Mouse (Mus musculus) kidney, adult 2 months (tissue): ENCODE results near the gene Wfdc1.

Experiments used
- CTCF ChIP-seq: fragments of 200-500 bp; conservative IDR thresholded peaks from 2 replicates; pipeline ENCODE4 v1.5.1; 2011; ENCODE audit warnings: low read depth, mild to moderate bottlenecking, control low read depth, low read length, moderate library complexity, mixed read lengths; ENCODE audit not compliant: insufficient read depth, insufficient read length
- POLR2A ChIP-seq: fragments of 200-500 bp; IDR thresholded peaks from one replicate; pipeline ENCODE4 v1.6.1; 2011; ENCODE audit warnings: low read depth, low read length, control low read depth

GRCm38 (mm10) chr8:119678138-119678843, 12.1 kb downstream of the Wfdc1 start:
- no peak for TF ChIP-seq POLR2A
- peak; percentile 52 for TF ChIP-seq CTCF
